Mouse (Mus musculus) ES-E14 (cell line): Measurements from ENCODE around the gene Dock10.

Source experiments
- CHD2 ChIP-seq: IDR thresholded peaks from 2 replicates; pipeline ENCODE4 v1.6.1; 2014; ENCODE audit warnings: mild to moderate bottlenecking, low read depth, low read length, inconsistent platforms
- HCFC1 ChIP-seq: IDR thresholded peaks from 2 replicates; pipeline ENCODE4 v1.6.1; 2012; ENCODE audit warnings: low read length, inconsistent platforms, borderline replicate concordance; ENCODE audit not compliant: insufficient read depth
- ZC3H11A ChIP-seq: IDR thresholded peaks from 2 replicates; pipeline ENCODE4 v1.6.1; 2012; ENCODE audit warnings: low read depth, mild to moderate bottlenecking, inconsistent platforms, low read length, borderline replicate concordance

GRCm38 (mm10) chr1:80646602-80647001, 111.7 kb downstream of the Dock10 start:
- TF ChIP-seq ZC3H11A (no peak), CHD2 (no peak), HCFC1 (no peak)
